Mouse (Mus musculus) heart, postnatal 0 days (tissue): ENCODE data around the gene Mr1. TPM values are rescaled to one million over a fixed set of nuclear protein-coding genes. Genes with fewer than 3 reads are reported as not detected.
A peak's percentile ranks its signal among the peaks of the same experiment; 100 is the strongest.

ENCODE experiments used
- ATAC-seq: fragments of 200-750 bp; cut with Nextera tagmentation; 2 replicates; pipeline ENCODE4 v1.8.0; 2017; ENCODE audit warnings: low read depth, moderate number of reproducible peaks, moderate library complexity; ENCODE audit not compliant: insufficient read depth
- DNase-seq: peaks from one replicate; pipeline ENCODE4 v3.0.0-alpha.2; 2016; ENCODE audit warnings: low spot score
- H3K27ac ChIP-seq: fragments of 300-500 bp; sonication (generic); 2 replicates; pipeline ENCODE4 v1.5.1; 2014; ENCODE audit warnings: low read depth, mild to moderate bottlenecking
- H3K27me3 ChIP-seq: fragments of 300-500 bp; sonication (generic); 2 replicates; pipeline ENCODE4 v1.6.1; 2014; ENCODE audit warnings: low read length, mixed read lengths; ENCODE audit not compliant: control insufficient read depth, insufficient read depth
- H3K36me3 ChIP-seq: fragments of 300-500 bp; sonication (generic); replicated peaks from 2 replicates; pipeline ENCODE4 v1.6.1; 2014; ENCODE audit warnings: low read length, mixed read lengths; ENCODE audit not compliant: control insufficient read depth, insufficient read depth
- H3K4me1 ChIP-seq: fragments of 300-500 bp; sonication (generic); 2 replicates; pipeline ENCODE4 v1.6.1; 2014; ENCODE audit warnings: antibody characterized with exemption; ENCODE audit not compliant: control insufficient read depth, insufficient read depth
- H3K4me2 ChIP-seq: fragments of 300-500 bp; sonication (generic); 2 replicates; pipeline ENCODE4 v1.6.1; 2014; ENCODE audit warnings: low read depth, mild to moderate bottlenecking, low read length, moderate library complexity
- H3K4me3 ChIP-seq: fragments of 300-500 bp; sonication (generic); 2 replicates; pipeline ENCODE4 v1.5.1; 2014; ENCODE audit warnings: low read depth, low read length
- H3K9ac ChIP-seq: fragments of 300-500 bp; sonication (generic); replicated peaks from 2 replicates; pipeline ENCODE4 v1.6.1; 2014; ENCODE audit warnings: low read depth, low read length, mixed read lengths
- H3K9me3 ChIP-seq: fragments of 300-500 bp; sonication (generic); replicated peaks from 2 replicates; pipeline ENCODE4 v1.6.1; 2016; ENCODE audit warnings: low read length; ENCODE audit not compliant: control insufficient read depth
- CTCF ChIP-seq: IDR thresholded peaks from 2 replicates; pipeline ENCODE4 v1.5.1; 2016; ENCODE audit warnings: antibody characterized with exemption, control low read depth, low read depth
- EP300 ChIP-seq: IDR thresholded peaks from 2 replicates; pipeline ENCODE4 v1.6.1; 2016; ENCODE audit warnings: antibody characterized with exemption, low read depth
- WGBS: fragments of 180-500 bp; shearing (Covaris S2); extraction: QIAGEN DNeasy Blood & Tissue Kit; methylation state at CpG from one replicate; pipeline ENCODE4 v1.1.7; 2014; 5-methylcytosine and 5-hydroxymethylcytosine counted together
- polyA plus RNA-seq: library from polyadenylated mRNA; unstranded; fragments of >200 nt; fragmentation: Nextera tagmentation; extraction: Ambion mirVana; gene quantifications from 2 replicates; pipeline ENCODE4 v1.2.1, GENCODE M21; 2015
- total RNA-seq: library from RNA; depleted of rRNA; stranded (reverse); fragments of >200 nt; gene quantifications from 2 replicates; pipeline ENCODE4 v1.2.3, GENCODE M21; 2014; ENCODE audit warnings: low replicate concordance

The Mr1 gene
- total and polyA plus RNA-seq, 2 experiments from 2014 or later = 6.5 to 8.2 TPM

GRCm38 (mm10) chr1:155098486-155099279 lies 47.9 kb downstream of the Mr1 start:
- no peaks in the 10 kb centered on the region for H3K36me3 ChIP-seq
- H3K9ac ChIP-seq = peak overlapping the region; percentile 99
- peaks cover 22% of the 10 kb centered on the region for H3K4me1 ChIP-seq
- H3K9me3 ChIP-seq = no peaks in the 10 kb centered on the region
- ATAC-seq = peak; percentile 48
- TF ChIP-seq EP300 (no peak), CTCF (no peak)
- peak overlapping the region; percentile 91 for H3K27ac ChIP-seq
- peak overlapping the region; percentile 54 for H3K4me2 ChIP-seq
- H3K4me3 ChIP-seq = peak overlapping the region; percentile 99
- no peak for DNase-seq
- no peaks in the 10 kb centered on the region for H3K27me3 ChIP-seq
- WGBS = under 1% methylated on average over 82 of the region's 93 CpGs

DNA sequence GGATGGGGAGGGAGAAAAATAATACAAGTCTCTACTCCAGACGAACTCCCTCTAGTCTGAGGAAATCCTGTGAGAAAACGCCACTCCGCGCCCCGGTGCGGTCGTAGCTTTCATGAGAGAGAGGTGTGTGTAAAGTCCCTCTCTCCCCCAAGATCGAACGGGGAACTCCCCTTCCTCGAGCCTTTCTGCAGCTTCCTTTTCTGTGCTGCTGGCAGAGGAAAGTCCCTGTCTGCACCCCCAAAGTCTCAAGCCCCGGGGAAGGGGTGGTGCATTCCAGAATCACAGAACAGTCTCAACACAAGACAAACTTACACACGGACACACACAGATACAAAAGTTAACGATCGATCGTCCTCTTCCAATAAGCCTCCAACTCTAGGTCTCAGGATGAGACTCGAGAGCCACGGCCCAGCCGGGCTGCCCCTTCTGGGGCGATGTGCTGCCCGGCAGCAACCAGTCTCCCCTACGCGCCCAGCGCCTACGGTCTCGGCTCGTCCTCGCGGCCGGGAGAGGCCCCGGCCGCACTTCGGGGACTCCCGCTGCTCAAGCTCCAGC lies 48.6 kb downstream of the Mr1 start:
- DNase-seq (peak; percentile 55), ATAC-seq (no peak; the same call in 1 of the 2 replicates)
- TF ChIP-seq CTCF (no peak), EP300 (no peak)
- under 1% methylated on average over 33 of the region's 33 CpGs for WGBS
- Histone ChIP-seq H3K4me2 (peak overlapping the region; percentile 54), H3K4me3 (peak overlapping the region; percentile 99), H3K27ac (peak overlapping the region; percentile 91), H3K9me3 (no peaks in the 10 kb centered on the region), H3K27me3 (no peaks in the 10 kb centered on the region), H3K36me3 (no peaks in the 10 kb centered on the region), H3K4me1 (peaks cover 28% of the 10 kb centered on the region), H3K9ac (peak overlapping the region; percentile 99)

- no peaks in the 10 kb centered on the region for H3K36me3 ChIP-seq
- H3K27ac ChIP-seq = peak overlapping the region; percentile 91
- DNase-seq (no peak), ATAC-seq (no peak)
- peak overlapping the region; percentile 99 for H3K4me3 ChIP-seq
- no peaks in the 10 kb centered on the region for H3K27me3 ChIP-seq
- H3K9me3 ChIP-seq = no peaks in the 10 kb centered on the region
- TF ChIP-seq CTCF (no peak), EP300 (no peak)
- peak overlapping the region; percentile 99 for H3K9ac ChIP-seq
- WGBS = 9% methylated on average over 6 of the region's 6 CpGs
- H3K4me1 ChIP-seq = peaks cover 35% of the 10 kb centered on the region
- H3K4me2 ChIP-seq = peak overlapping the region; percentile 54
Observed at GRCm38 (mm10) chr1:155097354-155097753, 49.3 kb downstream of the Mr1 start.

DNA sequence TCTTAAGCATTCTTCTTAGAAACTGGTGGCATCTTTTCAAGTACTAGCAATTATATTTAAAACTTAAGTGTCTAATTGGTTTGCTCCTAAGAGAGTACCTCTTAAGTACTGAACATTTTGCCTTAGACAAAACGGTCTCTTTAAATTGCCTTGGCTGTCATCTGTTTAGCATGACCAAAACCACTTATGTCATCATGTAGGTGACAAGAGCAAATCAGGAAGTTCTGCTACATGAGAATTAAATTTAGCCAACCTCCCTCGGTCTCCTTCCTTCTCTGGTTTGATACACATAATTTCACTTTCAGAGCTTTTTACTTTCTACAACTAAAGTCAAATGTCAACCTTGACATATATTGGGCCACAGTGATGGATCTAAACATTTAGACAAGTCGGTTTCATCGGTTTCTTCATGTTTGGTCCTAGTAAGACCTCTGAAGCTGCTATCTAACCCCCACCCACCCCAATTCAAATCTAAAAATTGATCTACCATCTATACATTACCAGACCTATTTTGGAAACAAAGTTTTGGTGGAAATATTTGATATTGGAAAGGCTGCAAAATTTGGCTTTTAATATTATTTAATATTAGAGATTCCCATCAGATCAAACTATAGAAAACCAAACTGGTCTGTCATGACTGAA lies 49.9 kb downstream of the Mr1 start:
- H3K27ac ChIP-seq = peak overlapping the region; percentile 91; the same call in 1 of the 2 replicates

DNA sequence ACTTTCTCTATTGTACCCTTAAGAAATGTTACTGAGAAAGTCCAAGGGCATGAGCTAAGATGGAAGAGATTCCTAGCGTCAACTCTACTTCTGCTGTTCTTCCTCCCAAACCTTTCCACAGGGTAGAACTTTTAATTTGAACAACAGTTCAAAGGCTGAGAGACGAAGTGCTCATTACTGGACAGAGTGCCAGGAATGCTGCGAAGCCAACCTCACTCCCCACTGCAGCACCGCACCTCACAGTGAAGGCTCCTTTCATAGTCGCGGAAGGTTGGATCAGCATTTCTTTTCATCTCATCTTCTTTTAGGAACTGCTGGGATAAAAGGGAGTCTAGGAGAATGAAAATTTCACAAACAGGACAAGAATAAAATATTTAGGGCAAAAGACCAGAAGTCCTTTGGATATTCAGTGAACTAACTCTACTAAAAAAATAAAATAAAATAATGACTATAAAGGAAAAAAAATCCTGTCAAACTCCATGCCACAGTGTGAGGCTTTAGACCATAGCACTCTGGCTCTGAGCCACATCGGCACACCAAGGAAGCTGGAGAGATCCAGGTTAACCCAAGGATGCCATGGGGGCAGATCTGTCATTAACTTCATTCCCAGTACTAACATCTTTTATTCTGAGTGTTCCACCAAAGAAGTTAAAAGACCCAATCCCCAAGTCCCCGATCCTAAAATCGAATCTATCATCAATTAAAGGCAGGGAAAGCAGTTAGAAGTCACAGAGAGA lies 52.5 kb downstream of the Mr1 start:
- TF ChIP-seq CTCF (no peak), EP300 (no peak)
- DNase-seq = no peak
- Histone ChIP-seq H3K9me3 (no peaks in the 10 kb centered on the region), H3K4me2 (peak overlapping the region; percentile 18; the same call in 1 of the 2 replicates), H3K36me3 (no peaks in the 10 kb centered on the region), H3K27ac (peak overlapping the region; percentile 74), H3K27me3 (no peaks in the 10 kb centered on the region), H3K4me1 (peaks cover 45% of the 10 kb centered on the region), H3K4me3 (no peak overlapping the region), H3K9ac (no peak overlapping the region)
- WGBS = 45% methylated on average over 9 of the region's 9 CpGs
- no peak for ATAC-seq

More for the DNA sequence above, 49.9 kb downstream of the Mr1 start:
- H3K27me3 ChIP-seq = no peaks in the 10 kb centered on the region
- H3K9me3 ChIP-seq = no peaks in the 10 kb centered on the region
- ATAC-seq (no peak), DNase-seq (no peak)
- H3K4me2 ChIP-seq = peak overlapping the region; percentile 54
- H3K4me3 ChIP-seq = peak overlapping the region; percentile 99
- no peaks in the 10 kb centered on the region for H3K36me3 ChIP-seq
- 36% methylated on average over 4 of the region's 4 CpGs for WGBS
- no peak overlapping the region; the same call in 1 of the 2 replicates for H3K9ac ChIP-seq
- TF ChIP-seq EP300 (no peak), CTCF (no peak)
- H3K4me1 ChIP-seq = peaks cover 40% of the 10 kb centered on the region
